Mouse (Mus musculus): ENCODE results near the gene Lyar. TPM values are rescaled to one million over a fixed set of nuclear protein-coding genes. Genes with fewer than 3 reads are reported as not detected.

Gene Lyar
- polyA plus RNA-seq, 3 experiments from 2014 or later: 49.7 to 59.4 (median 50.8) TPM

- no peak for ATAC-seq
These were observed 36.3 kb downstream of the Lyar start for GRCm38 (mm10) chr5:38256551-38256950.

- ATAC-seq: no peak
These were observed 37.9 kb downstream of the Lyar start for GRCm38 (mm10) chr5:38258034-38258772.

GRCm38 (mm10) chr5:38258773-38259146 is 38.5 kb downstream of the Lyar start:
- no peak for ATAC-seq

GRCm38 (mm10) chr5:38259455-38260106 is 39.3 kb downstream of the Lyar start:
- ATAC-seq: peak; percentile 23

- peak; percentile 85 for ATAC-seq
These were observed 39.9 kb downstream of the Lyar start, which contains the start of gene Tmem128 for GRCm38 (mm10) chr5:38260107-38260682. TSS of gene Tmem128 (plus strand) at chr5:38260185.

- no peak for ATAC-seq
These were observed 50.7 kb downstream of the Lyar start for GRCm38 (mm10) chr5:38270942-38271341.

GRCm38 (mm10) chr5:38273831-38274230 is 53.6 kb downstream of the Lyar start:
- peak; percentile 21 for ATAC-seq

GRCm38 (mm10) chr5:38275771-38276170 is 55.5 kb downstream of the Lyar start, which contains the start of gene Otop1:
TSS of gene Otop1 (plus strand) at chr5:38275972.
- ATAC-seq: no peak

GRCm38 (mm10) chr5:38276451-38276850 is 56.2 kb downstream of the Lyar start:
- no peak for ATAC-seq

GRCm38 (mm10) chr5:38277098-38277866 is 57.0 kb downstream of the Lyar start:
- no peak for ATAC-seq

- no peak for ATAC-seq
These were observed 57.8 kb downstream of the Lyar start for GRCm38 (mm10) chr5:38277936-38278600.

- ATAC-seq: no peak
These were observed 59.8 kb downstream of the Lyar start for GRCm38 (mm10) chr5:38280075-38280474.

Other genes with a start within 250 kb of the Lyar start
- gene Stx18, start 181.7 kb upstream of the Lyar start, polyA plus RNA-seq (2017; shearing (Covaris generic)): 10 to 100 TPM; 22.4 to 29.8 (median 25.4) TPM
- gene Nsg1, start 60.6 kb upstream of the Lyar start, polyA plus RNA-seq (2017; shearing (Covaris generic)): under 1 TPM; 0.34 to 0.98 (median 0.55) TPM
- 10 to 100 TPM; 10.7 to 17.4 (median 15.3) TPM for gene Zbtb49, start within 50 bp of the Lyar start, polyA plus RNA-seq (2017; shearing (Covaris generic))
- gene Tmem128, start 39.7 kb downstream of the Lyar start, polyA plus RNA-seq (2017; shearing (Covaris generic)): 100 to 1,000 TPM; 101 to 125 (median 113) TPM
- not detected for gene Otop1, start 55.5 kb downstream of the Lyar start, polyA plus RNA-seq (2017; shearing (Covaris generic))
- under 1 TPM in 1 of 3 experiments, not detected in 2; 0.13 TPM for gene Drd5, start 98.9 kb downstream of the Lyar start, polyA plus RNA-seq (2017; shearing (Covaris generic))